Mouse (Mus musculus) midbrain, embryonic 13.5 days (tissue): ENCODE data around the gene Btnl6. TPM values are rescaled to one million over a fixed set of nuclear protein-coding genes. Genes with fewer than 3 reads are reported as not detected.

Source experiments
- ATAC-seq: fragments of 200-750 bp; cut with Nextera tagmentation; 2 replicates; pipeline ENCODE4 v1.8.0; 2017; ENCODE audit warnings: mild to moderate bottlenecking, moderate TSS enrichment, moderate library complexity
- H3K27ac ChIP-seq: fragments of 300-500 bp; sonication (generic); 2 replicates; pipeline ENCODE4 v1.5.1; 2015; ENCODE audit warnings: inconsistent platforms, mild to moderate bottlenecking, moderate library complexity
- H3K27me3 ChIP-seq: fragments of 300-500 bp; sonication (generic); 2 replicates; pipeline ENCODE4 v1.6.1; 2015; ENCODE audit warnings: mild to moderate bottlenecking, inconsistent platforms
- H3K36me3 ChIP-seq: fragments of 300-500 bp; sonication (generic); 2 replicates; pipeline ENCODE4 v1.6.1; 2015; ENCODE audit warnings: mild to moderate bottlenecking, inconsistent platforms
- H3K4me1 ChIP-seq: fragments of 300-500 bp; sonication (generic); replicated peaks from 2 replicates; pipeline ENCODE4 v1.6.1; 2015; ENCODE audit warnings: inconsistent platforms
- H3K4me2 ChIP-seq: fragments of 300-500 bp; sonication (generic); replicated peaks from 2 replicates; pipeline ENCODE4 v1.6.1; 2015; ENCODE audit warnings: moderate library complexity, mild to moderate bottlenecking, inconsistent platforms
- H3K4me3 ChIP-seq: fragments of 300-500 bp; sonication (generic); replicated peaks from 2 replicates; pipeline ENCODE4 v1.5.1; 2015; ENCODE audit warnings: mild to moderate bottlenecking, inconsistent platforms
- H3K9ac ChIP-seq: fragments of 300-500 bp; sonication (generic); replicated peaks from 2 replicates; pipeline ENCODE4 v1.6.1; 2015; ENCODE audit warnings: mild to moderate bottlenecking, inconsistent platforms
- H3K9me3 ChIP-seq: fragments of 300-500 bp; sonication (generic); 2 replicates; pipeline ENCODE4 v1.6.1; 2016; ENCODE audit warnings: mild to moderate bottlenecking, inconsistent platforms
- WGBS: fragments of 180-500 bp; shearing (Covaris S2); methylation state at CpG from one replicate; pipeline ENCODE4 v1.1.7; 2015; 5-methylcytosine and 5-hydroxymethylcytosine counted together
- polyA plus RNA-seq: library from polyadenylated mRNA; unstranded; fragments of >200 nt; fragmentation: Nextera tagmentation; extraction: Ambion mirVana; gene quantifications from 2 replicates; pipeline ENCODE4 v1.2.1, GENCODE M21; 2015

Gene Btnl6
- not detected in 2 replicates for polyA plus RNA-seq

DNA sequence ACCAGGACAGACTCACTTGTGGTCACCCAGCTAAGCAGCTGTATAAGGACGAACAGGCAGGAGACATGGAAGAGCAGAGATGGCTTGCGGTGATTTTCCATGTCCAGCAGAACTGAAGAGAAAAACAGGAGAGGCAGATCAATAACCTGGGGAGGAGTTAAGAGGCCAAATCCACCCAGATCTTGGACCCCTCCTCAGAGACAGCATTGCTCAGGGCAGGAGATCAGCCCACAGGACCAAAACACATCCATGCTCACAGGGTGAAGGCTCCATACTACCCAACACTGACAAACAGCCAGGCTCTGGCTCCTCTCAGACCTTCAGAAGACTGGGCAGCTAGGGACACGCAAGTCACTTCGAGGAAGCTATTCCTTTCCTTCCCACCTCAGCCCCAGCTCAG is at the start of gene Btnl6:
Btnl6 (minus strand) TSS at position 101 of the 400 bp plus-strand sequence.
- H3K9me3 ChIP-seq = no peaks in the 10 kb centered on the region
- H3K4me1 ChIP-seq = no peaks in the 10 kb centered on the region
- no peak within 1 kb of the TSS for H3K4me3 ChIP-seq
- WGBS = 96% methylated on average over 4 of the region's 4 CpGs
- H3K36me3 ChIP-seq = no peaks in the 10 kb centered on the region
- no peaks in the 10 kb centered on the region for H3K27me3 ChIP-seq
- H3K4me2 ChIP-seq = no peak within 1 kb of the TSS
- no peak within 1 kb of the TSS for H3K27ac ChIP-seq
- H3K9ac ChIP-seq = no peak within 1 kb of the TSS
- no peak for ATAC-seq

DNA sequence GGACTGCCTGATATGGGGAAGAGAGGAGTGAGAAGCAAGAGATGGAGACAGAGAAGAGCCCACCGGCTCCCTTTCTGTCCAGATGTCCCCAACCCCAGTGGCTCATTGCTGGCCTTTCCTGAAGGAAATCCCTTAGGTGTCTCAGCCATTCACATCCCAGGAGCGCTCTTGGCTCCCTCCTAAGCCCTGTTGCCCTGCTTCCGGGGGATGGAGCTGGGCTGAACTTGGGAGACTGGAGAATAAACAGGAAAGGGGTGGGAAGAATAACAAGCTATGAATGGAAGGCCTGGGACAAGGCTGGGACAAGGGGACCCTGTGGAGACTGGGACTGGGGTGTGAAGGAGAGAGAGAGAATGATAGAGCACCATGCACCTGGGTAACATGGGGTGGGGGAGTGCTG is 47.6 kb upstream of the Btnl6 start:
- no peaks in the 10 kb centered on the region for H3K36me3 ChIP-seq
- no peak for ATAC-seq
- no peak overlapping the region; the same call in 1 of the 2 replicates for H3K4me2 ChIP-seq
- no peak overlapping the region for H3K9ac ChIP-seq
- 62% methylated on average over 3 of the region's 3 CpGs for WGBS
- 0 out of 2 replicates have a peak, but pooled peaks cover 10% of the 10 kb centered on the region for H3K27me3 ChIP-seq
- peaks cover 10% of the 10 kb centered on the region; the same call in 1 of the 2 replicates for H3K4me1 ChIP-seq
- H3K27ac ChIP-seq = 0 out of 2 replicates have a peak overlapping the region, but pooled peaks have one; percentile 17
- no peak overlapping the region for H3K4me3 ChIP-seq
- no peaks in the 10 kb centered on the region for H3K9me3 ChIP-seq

DNA sequence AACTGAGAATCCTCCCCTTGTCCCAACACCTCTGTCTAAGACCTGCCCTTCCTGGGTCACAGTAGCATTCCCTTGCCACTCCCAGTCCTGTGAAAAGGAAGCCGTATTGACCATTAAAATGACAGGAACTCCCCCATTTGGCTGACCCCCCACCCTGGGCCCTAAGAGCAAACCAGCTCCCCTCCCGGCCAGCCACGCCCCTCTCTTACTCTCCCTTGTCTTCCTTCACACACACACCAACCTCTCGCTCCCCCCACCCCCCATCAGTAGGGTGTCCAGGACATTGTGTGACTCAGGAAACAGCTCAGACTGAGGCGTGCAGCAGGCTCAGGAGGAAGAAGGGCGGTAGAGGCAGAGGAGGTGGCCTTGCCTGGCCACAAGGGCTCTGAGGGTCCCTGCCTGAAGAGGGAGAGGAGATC is 46.9 kb upstream of the Btnl6 start, which contains the start of gene Notch4:
Notch4 (plus strand) TSS at position 266 of the 419 bp plus-strand sequence.
- Histone ChIP-seq H3K27ac (0 out of 2 replicates have a peak within 1 kb of the TSS, but pooled peaks have one; percentile 17), H3K9ac (no peak within 1 kb of the TSS), H3K9me3 (no peaks in the 10 kb centered on the region), H3K4me3 (no peak within 1 kb of the TSS), H3K4me2 (no peak within 1 kb of the TSS; the same call in 1 of the 2 replicates), H3K4me1 (peaks cover 10% of the 10 kb centered on the region; the same call in 1 of the 2 replicates), H3K27me3 (0 out of 2 replicates have a peak, but pooled peaks cover 10% of the 10 kb centered on the region), H3K36me3 (no peaks in the 10 kb centered on the region)
- no peak for ATAC-seq
- 21% methylated on average over 6 of the region's 6 CpGs for WGBS

DNA sequence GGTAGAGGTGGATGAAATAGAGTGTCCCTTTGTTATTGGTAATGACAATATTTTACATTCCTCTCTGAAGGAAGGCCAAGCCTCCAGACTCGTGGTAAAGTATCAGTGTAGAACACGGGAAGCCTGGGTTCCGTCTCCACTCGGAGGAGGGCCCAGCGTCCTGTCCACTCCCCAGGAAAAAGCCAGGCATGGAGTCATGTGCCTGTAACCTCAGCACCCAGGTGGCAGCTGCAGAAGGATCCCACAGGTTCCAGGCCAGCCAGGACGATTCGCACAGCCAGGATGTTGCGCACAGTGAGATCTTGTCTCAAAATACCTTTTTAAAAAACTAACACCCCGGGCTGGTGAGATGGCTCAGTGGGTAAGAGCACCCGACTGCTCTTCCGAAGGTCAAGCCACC is 46.2 kb upstream of the Btnl6 start:
- Histone ChIP-seq H3K36me3 (no peaks in the 10 kb centered on the region), H3K4me3 (no peak overlapping the region), H3K27ac (no peak overlapping the region), H3K9ac (no peak overlapping the region), H3K27me3 (0 out of 2 replicates have a peak, but pooled peaks cover 7% of the 10 kb centered on the region), H3K4me2 (no peak overlapping the region), H3K4me1 (peaks cover 10% of the 10 kb centered on the region; the same call in 1 of the 2 replicates), H3K9me3 (no peaks in the 10 kb centered on the region)
- ATAC-seq = no peak
- WGBS = 83% methylated on average over 11 of the region's 11 CpGs

DNA sequence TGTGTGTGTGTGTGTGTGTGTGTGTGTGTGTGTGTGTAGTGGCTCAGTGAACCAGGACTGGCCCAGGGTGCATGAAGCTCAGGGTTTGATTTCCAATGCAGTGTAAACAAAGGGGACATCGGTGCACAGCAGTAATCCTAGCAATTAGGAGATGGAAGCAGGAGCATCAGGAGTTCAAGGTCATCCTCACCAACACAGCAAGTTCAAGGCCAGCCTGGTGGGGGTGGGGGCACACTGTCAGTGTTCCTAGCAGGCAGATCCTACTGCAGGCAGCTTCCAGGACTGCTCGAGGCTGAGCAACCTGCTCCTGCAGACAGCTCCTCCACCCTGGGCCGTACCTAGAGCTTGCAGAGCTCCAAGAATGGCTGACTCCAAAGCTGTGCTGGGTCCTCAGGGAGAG is 45.4 kb upstream of the Btnl6 start:
- Histone ChIP-seq H3K4me2 (no peak overlapping the region), H3K4me1 (peaks cover 10% of the 10 kb centered on the region; the same call in 1 of the 2 replicates), H3K27ac (no peak overlapping the region), H3K9me3 (no peaks in the 10 kb centered on the region), H3K4me3 (no peak overlapping the region), H3K36me3 (no peaks in the 10 kb centered on the region), H3K27me3 (0 out of 2 replicates have a peak, but pooled peaks cover 4% of the 10 kb centered on the region), H3K9ac (no peak overlapping the region)
- WGBS = 51% methylated on average over 3 of the region's 3 CpGs
- no peak for ATAC-seq

DNA sequence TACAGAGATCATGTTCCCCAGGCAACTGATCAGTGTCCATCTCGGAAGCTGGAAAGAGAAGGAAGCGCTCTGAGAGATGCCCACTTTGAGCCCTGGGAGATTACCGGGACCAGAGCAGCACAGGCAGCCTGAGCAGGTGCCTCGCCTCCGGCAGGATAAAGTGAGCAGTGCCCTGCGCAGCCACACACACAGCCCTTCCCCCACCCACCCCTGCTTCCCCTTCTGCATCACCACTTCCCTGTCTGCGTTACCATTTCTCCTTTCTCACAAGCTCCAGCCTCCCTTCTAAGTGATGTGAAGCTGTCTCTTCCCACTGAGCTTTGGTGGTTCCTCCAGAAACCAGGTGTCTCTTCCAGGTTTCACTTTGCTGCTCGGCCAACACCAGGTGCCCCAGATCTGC is 44.0 kb upstream of the Btnl6 start:
- no peak overlapping the region for H3K4me2 ChIP-seq
- H3K9me3 ChIP-seq = no peaks in the 10 kb centered on the region
- H3K4me1 ChIP-seq = peaks cover 10% of the 10 kb centered on the region; the same call in 1 of the 2 replicates
- 38% methylated on average over 8 of the region's 8 CpGs for WGBS
- H3K36me3 ChIP-seq = no peaks in the 10 kb centered on the region
- 0 out of 2 replicates have a peak, but pooled peaks have one; percentile 34 for ATAC-seq
- no peak overlapping the region for H3K4me3 ChIP-seq
- no peaks in the 10 kb centered on the region for H3K27me3 ChIP-seq
- H3K9ac ChIP-seq = no peak overlapping the region; the same call in 1 of the 2 replicates
- peak overlapping the region; percentile 25; the same call in 1 of the 2 replicates for H3K27ac ChIP-seq

DNA sequence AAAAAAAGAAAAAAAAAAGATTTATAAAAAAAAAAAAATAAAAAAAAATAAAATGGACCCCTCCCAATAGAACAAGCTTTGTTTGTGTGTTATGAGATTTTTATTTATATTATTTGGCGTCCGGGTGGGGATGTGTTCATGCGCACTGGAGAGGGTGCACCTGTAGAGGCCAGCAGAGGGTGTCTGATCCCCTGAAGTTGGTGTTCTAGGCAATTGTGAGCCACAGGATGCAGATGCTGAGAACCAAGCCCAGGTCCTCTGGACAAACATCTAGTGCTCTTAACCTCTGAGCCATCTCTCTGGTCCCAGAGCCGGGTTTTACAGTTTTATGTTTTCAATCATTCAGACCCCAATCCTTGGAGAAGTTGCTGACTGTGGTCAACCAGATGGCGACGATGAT is 43.3 kb upstream of the Btnl6 start:
- Histone ChIP-seq H3K4me2 (no peak overlapping the region), H3K27me3 (no peaks in the 10 kb centered on the region), H3K4me3 (no peak overlapping the region), H3K9ac (no peak overlapping the region), H3K36me3 (no peaks in the 10 kb centered on the region), H3K27ac (no peak overlapping the region), H3K4me1 (peaks cover 10% of the 10 kb centered on the region; the same call in 1 of the 2 replicates), H3K9me3 (no peaks in the 10 kb centered on the region)
- no peak for ATAC-seq
- WGBS = 93% methylated on average over 6 of the region's 6 CpGs

DNA sequence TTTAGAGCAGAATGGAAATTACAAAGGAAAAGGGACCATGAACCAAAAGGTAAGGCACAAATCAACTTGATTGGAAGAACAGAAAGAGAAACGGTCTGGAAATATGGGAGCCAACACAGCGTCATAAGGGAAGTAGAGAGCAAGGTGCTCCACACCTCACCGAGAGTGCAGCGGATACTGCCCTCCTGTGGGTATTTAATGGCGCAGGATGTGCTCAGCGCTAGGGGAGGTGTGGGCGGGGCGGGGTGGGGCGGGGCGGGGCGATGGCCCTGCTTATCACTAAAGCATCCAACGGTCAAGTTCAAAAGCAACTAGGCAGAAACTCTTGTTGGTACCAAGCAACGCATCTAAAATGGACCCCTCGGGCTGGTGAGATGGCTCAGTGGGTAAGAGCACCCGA is 42.7 kb upstream of the Btnl6 start:
- Histone ChIP-seq H3K9ac (no peak overlapping the region), H3K27me3 (no peaks in the 10 kb centered on the region)
- 40% methylated on average over 15 of the region's 15 CpGs for WGBS

DNA sequence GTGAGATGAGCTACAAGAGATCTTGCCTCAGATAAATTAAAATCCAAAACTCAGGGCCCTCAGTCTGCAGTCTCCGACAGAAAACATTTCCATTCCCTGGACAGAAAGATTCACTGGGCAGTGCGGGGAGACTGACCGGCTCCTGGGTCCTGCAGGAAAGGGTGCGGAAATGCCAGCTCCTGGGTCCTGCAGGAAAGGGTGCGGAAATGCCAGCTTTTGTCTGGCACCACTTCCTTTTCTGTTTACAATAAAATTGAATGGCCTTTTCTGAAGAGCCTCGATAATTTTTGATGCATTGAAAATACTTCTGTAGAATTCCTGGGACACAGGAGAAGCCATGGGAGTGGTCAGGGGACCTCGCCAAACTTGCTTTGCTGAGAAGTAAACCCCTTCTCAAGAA is 42.0 kb upstream of the Btnl6 start:
- no peak overlapping the region for H3K27ac ChIP-seq
- no peak overlapping the region for H3K4me2 ChIP-seq
- no peak overlapping the region for H3K9ac ChIP-seq
- no peaks in the 10 kb centered on the region for H3K27me3 ChIP-seq
- no peaks in the 10 kb centered on the region for H3K9me3 ChIP-seq
- no peak for ATAC-seq
- 89% methylated on average over 7 of the region's 7 CpGs for WGBS
- H3K4me3 ChIP-seq = no peak overlapping the region
- peaks cover 6% of the 10 kb centered on the region; the same call in 1 of the 2 replicates for H3K4me1 ChIP-seq
- H3K36me3 ChIP-seq = no peaks in the 10 kb centered on the region

More for the DNA sequence above, 42.7 kb upstream of the Btnl6 start:
- H3K4me3 ChIP-seq = no peak overlapping the region
- ATAC-seq = no peak
- no peak overlapping the region for H3K27ac ChIP-seq
- peaks cover 10% of the 10 kb centered on the region; the same call in 1 of the 2 replicates for H3K4me1 ChIP-seq
- H3K4me2 ChIP-seq = no peak overlapping the region
- H3K36me3 ChIP-seq = no peaks in the 10 kb centered on the region
- no peaks in the 10 kb centered on the region for H3K9me3 ChIP-seq

DNA sequence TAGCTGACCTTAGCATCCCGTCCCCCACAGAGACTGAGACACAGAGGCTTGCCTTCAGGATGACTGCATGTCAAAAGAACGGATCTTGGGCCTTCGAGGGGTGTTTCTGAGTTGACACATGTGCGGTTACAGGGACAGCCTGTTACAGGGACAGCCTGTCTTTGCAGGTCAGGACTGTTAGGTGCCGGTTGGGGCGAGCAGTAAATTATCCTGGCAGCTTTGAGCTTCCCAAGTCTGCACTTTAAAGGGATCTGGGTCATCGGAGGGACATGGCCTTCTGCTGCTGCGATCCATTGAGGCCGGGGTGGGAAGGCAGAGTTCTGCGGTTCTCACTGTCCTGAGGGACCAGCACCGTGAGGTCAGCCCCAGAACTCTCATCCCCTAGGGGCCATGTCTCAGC is 40.3 kb upstream of the Btnl6 start:
- Histone ChIP-seq H3K4me3 (no peak overlapping the region), H3K36me3 (no peaks in the 10 kb centered on the region), H3K27ac (no peak overlapping the region), H3K4me2 (no peak overlapping the region), H3K9ac (no peak overlapping the region), H3K9me3 (no peaks in the 10 kb centered on the region), H3K27me3 (no peaks in the 10 kb centered on the region), H3K4me1 (0 out of 2 replicates have a peak, but pooled peaks cover 5% of the 10 kb centered on the region)
- WGBS = 81% methylated on average over 11 of the region's 11 CpGs
- ATAC-seq = no peak

DNA sequence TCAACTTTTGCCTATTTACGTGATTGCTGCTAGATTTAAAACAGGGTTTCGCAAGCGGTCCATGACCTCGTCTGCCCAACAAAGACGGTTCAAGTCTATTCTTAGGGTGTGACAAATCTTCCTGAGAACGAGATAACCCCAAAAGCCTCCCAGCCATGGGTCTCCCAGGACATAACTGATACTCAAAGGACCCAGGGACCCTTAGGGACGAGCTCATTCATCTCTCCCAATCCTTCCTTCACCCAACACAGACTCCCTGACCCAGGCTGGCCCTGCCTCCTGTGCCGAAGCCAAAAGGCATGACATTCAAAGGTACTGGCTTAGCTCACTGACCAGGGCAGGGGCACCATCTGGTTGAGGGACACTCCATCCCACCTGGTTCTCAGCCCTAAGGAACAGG is 39.3 kb upstream of the Btnl6 start:
- 84% methylated on average over 8 of the region's 8 CpGs for WGBS
- H3K36me3 ChIP-seq = no peaks in the 10 kb centered on the region
- no peak overlapping the region for H3K27ac ChIP-seq
- no peak overlapping the region for H3K9ac ChIP-seq
- no peak overlapping the region for H3K4me2 ChIP-seq
- H3K4me3 ChIP-seq = no peak overlapping the region
- H3K9me3 ChIP-seq = no peaks in the 10 kb centered on the region
- ATAC-seq = no peak
- H3K4me1 ChIP-seq = 0 out of 2 replicates have a peak, but pooled peaks cover 5% of the 10 kb centered on the region
- H3K27me3 ChIP-seq = no peaks in the 10 kb centered on the region

DNA sequence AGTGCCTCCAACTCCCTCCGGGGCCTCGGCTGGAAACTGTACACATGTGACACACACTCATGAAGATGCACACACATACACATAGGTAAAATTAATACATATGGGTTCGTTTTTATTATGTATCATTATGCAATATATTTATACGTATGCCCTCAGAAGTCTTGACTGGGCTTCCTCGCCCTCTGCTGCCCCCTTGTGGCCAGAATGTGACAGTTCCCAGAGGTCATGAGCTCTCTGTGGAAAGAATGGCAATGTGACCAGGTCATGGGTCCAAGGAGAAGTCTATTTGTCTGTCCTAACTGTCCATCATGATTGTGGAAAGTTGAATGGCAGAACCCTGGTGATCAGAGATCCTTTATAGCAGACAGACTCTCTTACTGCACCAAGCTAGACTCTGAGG is 38.3 kb upstream of the Btnl6 start:
- H3K4me1 ChIP-seq = no peaks in the 10 kb centered on the region
- no peak overlapping the region for H3K9ac ChIP-seq
- no peak for ATAC-seq
- H3K27ac ChIP-seq = no peak overlapping the region
- no peaks in the 10 kb centered on the region for H3K36me3 ChIP-seq
- H3K27me3 ChIP-seq = no peaks in the 10 kb centered on the region
- no peaks in the 10 kb centered on the region for H3K9me3 ChIP-seq
- H3K4me2 ChIP-seq = no peak overlapping the region
- no peak overlapping the region for H3K4me3 ChIP-seq
- WGBS = 25% methylated on average over 5 of the region's 5 CpGs

DNA sequence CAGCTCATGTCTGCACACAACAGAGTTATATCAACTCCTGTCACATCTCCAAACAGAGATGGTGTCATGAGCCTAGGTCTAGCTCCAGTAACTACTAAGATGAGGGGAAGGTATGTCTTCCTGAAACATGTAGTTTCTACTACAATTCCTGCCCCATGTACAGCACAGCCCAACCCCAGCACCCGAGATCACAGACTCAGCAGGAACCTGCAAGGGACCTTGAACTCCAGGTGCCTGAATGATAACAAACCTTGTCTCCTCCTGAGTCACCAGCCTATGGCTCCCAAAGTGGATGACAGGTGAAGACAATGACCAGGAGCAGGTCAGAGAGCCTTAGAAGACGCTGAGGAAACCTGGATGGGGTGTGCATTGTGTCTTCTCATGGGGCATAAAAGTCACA is 32.7 kb upstream of the Btnl6 start:
- no peaks in the 10 kb centered on the region for H3K27me3 ChIP-seq
- no peaks in the 10 kb centered on the region for H3K36me3 ChIP-seq
- no peaks in the 10 kb centered on the region for H3K9me3 ChIP-seq
- no peak overlapping the region for H3K4me2 ChIP-seq
- H3K4me3 ChIP-seq = no peak overlapping the region
- 72% methylated on average over 2 of the region's 2 CpGs for WGBS
- ATAC-seq = no peak
- H3K27ac ChIP-seq = no peak overlapping the region
- no peaks in the 10 kb centered on the region for H3K4me1 ChIP-seq
- no peak overlapping the region for H3K9ac ChIP-seq
